Mouse (Mus musculus): ENCODE results near the gene Sap30. TPM values are rescaled to one million over a fixed set of nuclear protein-coding genes. Genes with fewer than 3 reads are reported as not detected.
"Not testable (repeated sequence)": the region's sequence is repeated elsewhere in the genome, so short reads cannot be mapped to it uniquely, and the experiment has no call there.

The Sap30 gene
- total RNA-seq, 1 experiment: 76.8 TPM

- peaks cover 4% of the 10 kb centered on the region for H3K36me3 ChIP-seq (ENCODE audit: control insufficient read depth, insufficient read depth, low read length, poor library complexity, severe bottlenecking)
Observed at GRCm38 (mm10) chr8:57520186-57520786, 32.6 kb upstream of the Sap30 start.

GRCm38 (mm10) chr8:57517723-57518122 is 30.1 kb upstream of the Sap30 start:
- no peak overlapping the region for H3K4me3 ChIP-seq (ENCODE audit: insufficient read depth in 1 of 2, low read depth in 1 of 2, low read length in 2 of 2, poor library complexity in 1 of 2, severe bottlenecking in 1 of 2)
- H3K27ac ChIP-seq (ENCODE audit: insufficient read depth, low read depth, low read length, poor library complexity, severe bottlenecking): no peak overlapping the region
- in situ Hi-C loops (cut with MboI; ENCODE audit: low sequenced_read_pairs in 2 of 2, unreplicated experiment in 2 of 2): no loop called here
- no peak overlapping the region for H3K9ac ChIP-seq (ENCODE audit: insufficient read depth, low read depth, low read length, poor library complexity, severe bottlenecking)
- no peaks in the 10 kb centered on the region for H3K9me3 ChIP-seq (ENCODE audit: control insufficient read depth, insufficient read depth, low read depth, low read length)
- peaks cover 10% of the 10 kb centered on the region for H3K36me3 ChIP-seq (ENCODE audit: control insufficient read depth, insufficient read depth, low read length, poor library complexity, severe bottlenecking)
- TF ChIP-seq CHD2 (IDR thresholded peaks at IDR 0.05; ENCODE audit: low read depth, low read length) (0 out of 2 replicates have a peak, but pooled peaks have one; percentile 6), MAFK (IDR thresholded peaks at IDR 0.05; ENCODE audit: insufficient read depth, low read depth, low read length) (no peak), ZNF384 (IDR thresholded peaks at IDR 0.05; ENCODE audit: low read depth, low read length) (no peak)
- DNase-seq (ENCODE audit: low read depth, low spot score): no peak
- H3K4me1 ChIP-seq (ENCODE audit: control insufficient read depth in 2 of 2, insufficient read depth in 2 of 2, low read length in 2 of 2, poor library complexity in 1 of 2): 0 out of 4 replicates have a peak, but pooled peaks cover 0 to 2% of the 10 kb centered on the region in 2 experiments

More at GRCm38 (mm10) chr8:57520186-57520786, 32.6 kb upstream of the Sap30 start:
- H3K27ac ChIP-seq (ENCODE audit: insufficient read depth, low read depth, low read length, poor library complexity, severe bottlenecking): no peak overlapping the region
- 0 out of 4 replicates have a peak, but pooled peaks cover 0 to 2% of the 10 kb centered on the region in 2 experiments for H3K4me1 ChIP-seq (ENCODE audit: control insufficient read depth in 2 of 2, insufficient read depth in 2 of 2, low read length in 2 of 2, poor library complexity in 1 of 2)
- DNase-seq (ENCODE audit: low read depth, low spot score): no peak
- no peak for TF ChIP-seq ZNF384 (IDR thresholded peaks at IDR 0.05; ENCODE audit: low read depth, low read length)
- no peak for TF ChIP-seq HCFC1 (IDR thresholded peaks at IDR 0.05; ENCODE audit: borderline replicate concordance, insufficient read depth, low read length)
- TF ChIP-seq MAFK (IDR thresholded peaks at IDR 0.05; ENCODE audit: insufficient read depth, low read depth, low read length): no peak
- TF ChIP-seq CHD2 (IDR thresholded peaks at IDR 0.05; ENCODE audit: low read depth, low read length): no peak
- no peak for TF ChIP-seq ZC3H11A (IDR thresholded peaks at IDR 0.05; ENCODE audit: borderline replicate concordance, low read depth, low read length)
- in situ Hi-C loops (cut with MboI; ENCODE audit: low sequenced_read_pairs in 2 of 2, unreplicated experiment in 2 of 2): no loop called here
- peaks cover 3% of the 10 kb centered on the region; the same call in 1 of the 2 replicates for H3K9me3 ChIP-seq (ENCODE audit: control insufficient read depth, insufficient read depth, low read depth, low read length)
- no peak overlapping the region for H3K4me3 ChIP-seq (ENCODE audit: insufficient read depth in 1 of 2, low read depth in 1 of 2, low read length in 2 of 2, poor library complexity in 1 of 2, severe bottlenecking in 1 of 2)
- H3K9ac ChIP-seq (ENCODE audit: insufficient read depth, low read depth, low read length, poor library complexity, severe bottlenecking): no peak overlapping the region

- H3K9me3 ChIP-seq (ENCODE audit: control insufficient read depth, insufficient read depth, low read depth, low read length); H3K4me1 ChIP-seq (ENCODE audit: control insufficient read depth in 2 of 2, insufficient read depth in 2 of 2, low read length in 2 of 2, poor library complexity in 1 of 2); in situ Hi-C loops (cut with MboI; ENCODE audit: low sequenced_read_pairs in 2 of 2, unreplicated experiment in 2 of 2); H3K4me3 ChIP-seq (ENCODE audit: insufficient read depth in 1 of 2, low read depth in 1 of 2, low read length in 2 of 2, poor library complexity in 1 of 2, severe bottlenecking in 1 of 2); H3K9ac ChIP-seq (ENCODE audit: insufficient read depth, low read depth, low read length, poor library complexity, severe bottlenecking); H3K27ac ChIP-seq (ENCODE audit: insufficient read depth, low read depth, low read length, poor library complexity, severe bottlenecking); DNase-seq (ENCODE audit: low read depth, low spot score): not testable (repeated sequence)
- peak; percentile 36; the same call in 1 of the 2 replicates for TF ChIP-seq ZNF384 (IDR thresholded peaks at IDR 0.05; ENCODE audit: low read depth, low read length)
- H3K36me3 ChIP-seq (ENCODE audit: control insufficient read depth, insufficient read depth, low read length, poor library complexity, severe bottlenecking): peaks cover 14% of the 10 kb centered on the region
Observed at GRCm38 (mm10) chr8:57516685-57517084, 29.0 kb upstream of the Sap30 start.

- H3K36me3 ChIP-seq (ENCODE audit: control insufficient read depth, insufficient read depth, low read length, poor library complexity, severe bottlenecking): peaks cover 14% of the 10 kb centered on the region
Observed at GRCm38 (mm10) chr8:57513178-57513661, 25.6 kb upstream of the Sap30 start.

More at GRCm38 (mm10) chr8:57513178-57513661, 25.6 kb upstream of the Sap30 start:
- H3K4me3 ChIP-seq (ENCODE audit: insufficient read depth in 1 of 2, low read depth in 1 of 2, low read length in 2 of 2, poor library complexity in 1 of 2, severe bottlenecking in 1 of 2): peak overlapping the region; percentile 74 to 94
- peak overlapping the region; percentile 90; the same call in 1 of the 2 replicates for H3K9ac ChIP-seq (ENCODE audit: insufficient read depth, low read depth, low read length, poor library complexity, severe bottlenecking)
- H3K9me3 ChIP-seq (ENCODE audit: control insufficient read depth, insufficient read depth, low read depth, low read length); DNase-seq (ENCODE audit: low read depth, low spot score); H3K27ac ChIP-seq (ENCODE audit: insufficient read depth, low read depth, low read length, poor library complexity, severe bottlenecking); in situ Hi-C loops (cut with MboI; ENCODE audit: low sequenced_read_pairs in 2 of 2, unreplicated experiment in 2 of 2); H3K4me1 ChIP-seq (ENCODE audit: control insufficient read depth in 2 of 2, insufficient read depth in 2 of 2, low read length in 2 of 2, poor library complexity in 1 of 2): not testable (repeated sequence)

Data from ES-E14 (cell line).